Mouse (Mus musculus) embryonic fibroblast, embryonic 13.5 days (primary cell): ENCODE measurements around the gene Tomm70a.

Source experiments
- CTCF ChIP-seq: IDR thresholded peaks from 2 replicates; pipeline ENCODE4 v1.5.1; 2011; ENCODE audit warnings: mild to moderate bottlenecking, control low read depth, low read length, moderate library complexity, borderline replicate concordance; ENCODE audit not compliant: insufficient read depth
- POLR2A ChIP-seq: IDR thresholded peaks from 2 replicates; pipeline ENCODE4 v1.6.1; 2011; ENCODE audit warnings: low read depth, mild to moderate bottlenecking, control low read depth, low read length, moderate library complexity

DNA sequence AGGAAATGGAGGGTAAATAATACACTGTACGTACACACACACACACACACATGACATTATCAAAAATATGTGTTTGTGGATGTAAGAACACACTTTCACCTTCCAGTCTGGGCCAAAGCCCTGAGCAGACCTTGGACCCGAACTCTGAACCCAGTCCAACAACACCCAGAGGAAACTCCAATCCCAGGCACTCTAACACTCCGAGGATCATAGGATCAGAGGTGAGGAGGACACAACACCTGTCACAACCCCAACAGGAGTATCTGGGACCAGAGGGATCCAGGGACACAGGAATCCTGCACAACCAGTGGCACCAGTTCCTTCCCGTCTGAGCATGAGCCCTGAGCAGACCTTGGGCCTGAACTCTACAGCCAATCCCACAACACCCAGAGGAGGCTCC, 41.9 kb upstream of the Tomm70a start:
- no peak for TF ChIP-seq CTCF
- no peak for TF ChIP-seq POLR2A
